Mouse (Mus musculus): ENCODE measurements around the gene Ldlr.
"Not testable (repeated sequence)": the region's sequence is repeated elsewhere in the genome, so short reads cannot be mapped to it uniquely, and the experiment has no call there.

Gene Ldlr

GRCm38 (mm10) chr9:21788234-21788633 lies 65.0 kb downstream of the Ldlr start:
- DNase-seq (ENCODE audit: low read depth, low spot score): no peak

GRCm38 (mm10) chr9:21791861-21792260 lies 68.6 kb downstream of the Ldlr start:
- DNase-seq (ENCODE audit: low read depth, low spot score): no peak

GRCm38 (mm10) chr9:21792644-21793043 lies 69.4 kb downstream of the Ldlr start:
- DNase-seq (ENCODE audit: low read depth, low spot score): no peak

GRCm38 (mm10) chr9:21793507-21793906 lies 70.2 kb downstream of the Ldlr start:
- DNase-seq (ENCODE audit: low read depth, low spot score): not testable (repeated sequence)

- DNase-seq (ENCODE audit: low read depth, low spot score): no peak
These were observed 71.1 kb downstream of the Ldlr start for GRCm38 (mm10) chr9:21794344-21794834.

GRCm38 (mm10) chr9:21794925-21795324 lies 71.6 kb downstream of the Ldlr start:
- DNase-seq (ENCODE audit: low read depth, low spot score): no peak

- no peak for DNase-seq (ENCODE audit: low read depth, low spot score)
These were observed 72.3 kb downstream of the Ldlr start for GRCm38 (mm10) chr9:21795579-21795978.

GRCm38 (mm10) chr9:21796259-21796658 lies 73.0 kb downstream of the Ldlr start:
- DNase-seq (ENCODE audit: low read depth, low spot score): no peak

- no peak for DNase-seq (ENCODE audit: low read depth, low spot score)
These were observed 73.6 kb downstream of the Ldlr start for GRCm38 (mm10) chr9:21796919-21797318.

GRCm38 (mm10) chr9:21797921-21798344 lies 74.7 kb downstream of the Ldlr start:
- DNase-seq (ENCODE audit: low read depth, low spot score): peak; percentile 29

GRCm38 (mm10) chr9:21798345-21799009 lies 75.2 kb downstream of the Ldlr start, which contains the start of gene Kank2:
Gene Kank2 (minus strand): TSS chr9:21798744.
- DNase-seq (ENCODE audit: low read depth, low spot score): peak; percentile 82

GRCm38 (mm10) chr9:21799010-21799350 lies 75.7 kb downstream of the Ldlr start:
- DNase-seq (ENCODE audit: low read depth, low spot score): no peak
